Mouse (Mus musculus) gastrocnemius, postnatal 4 days (tissue): Measurements from ENCODE around the gene Khsrp. TPM values are rescaled to one million over a fixed set of nuclear protein-coding genes. Genes with fewer than 3 reads are reported as not detected.
A peak's percentile ranks its signal among the peaks of the same experiment; 100 is the strongest.
"Not testable (repeated sequence)": the region's sequence is repeated elsewhere in the genome, so short reads cannot be mapped to it uniquely, and the experiment has no call there.

Source experiments
- DNase-seq, 2 experiments: peaks; one replicate each; pipeline ENCODE4 v3.0.0; 2021 to 2022; ENCODE audit warnings: low spot score in 2 of 2, mixed read lengths in 2 of 2
- long read RNA-seq, 2 experiments: library from polyadenylated mRNA; stranded (forward); transcript quantifications; one replicate each; pipeline ENCODE4 v2.0.0; 2021
- total RNA-seq, 2 experiments: library from RNA; stranded (reverse); gene quantifications; 2 replicates each; pipeline ENCODE4 v1.2.3; 2021

Khsrp gene
- total RNA-seq, result 10 to 100 TPM; 87.0 to 87.7 TPM
- long read RNA-seq, experiment 1, transcript Khsrp-201 (18 exons, 3,978 nt), result major isoform, 22 of 58 reads
- long read RNA-seq, experiment 1, partial matches to known transcripts, result 13 of 58 reads
- long read RNA-seq, experiment 1, other reads (novel, unspliced or antisense), result 20 of 58 reads
- long read RNA-seq, experiment 2, transcript Khsrp-201 (18 exons, 3,978 nt), result major isoform, 15 of 42 reads
- long read RNA-seq, experiment 2, partial matches to known transcripts, result 9 of 42 reads
- long read RNA-seq, experiment 2, other reads (novel, unspliced or antisense), result 16 of 42 reads

- peak; percentile 43 to 64 for DNase-seq
Observed at GRCm38 (mm10) chr17:57030931-57031660, at the start of gene Khsrp. TSS of gene Khsrp (minus strand) at chr17:57031522.

GRCm38 (mm10) chr17:57079919-57080318, 48.6 kb upstream of the Khsrp start:
- no peak for DNase-seq

GRCm38 (mm10) chr17:57078336-57078735, 47.0 kb upstream of the Khsrp start, which contains the start of gene Dennd1c:
TSS of gene Dennd1c (minus strand) at chr17:57078514.
- DNase-seq, result no peak

GRCm38 (mm10) chr17:57076916-57077315, 45.6 kb upstream of the Khsrp start:
- no peak for DNase-seq

- DNase-seq, result no peak
Observed at GRCm38 (mm10) chr17:57070699-57071098, 39.4 kb upstream of the Khsrp start.

GRCm38 (mm10) chr17:57070272-57070671, 39.0 kb upstream of the Khsrp start:
- DNase-seq, result no peak

- DNase-seq, result no peak
Observed at GRCm38 (mm10) chr17:57066908-57067307, 35.6 kb upstream of the Khsrp start.

GRCm38 (mm10) chr17:57063031-57063430, 31.7 kb upstream of the Khsrp start:
- no peak for DNase-seq

GRCm38 (mm10) chr17:57062548-57062947, 31.2 kb upstream of the Khsrp start:
- no peak for DNase-seq

- DNase-seq, result no peak
Observed at GRCm38 (mm10) chr17:57062011-57062521, 30.7 kb upstream of the Khsrp start.

- no peak for DNase-seq
Observed at GRCm38 (mm10) chr17:57061069-57061468, 29.7 kb upstream of the Khsrp start.

GRCm38 (mm10) chr17:57060231-57060801, 29.0 kb upstream of the Khsrp start:
- peak; percentile 78 to 93 for DNase-seq

- peak; percentile 53 to 78 for DNase-seq
Observed at GRCm38 (mm10) chr17:57059486-57059977, 28.2 kb upstream of the Khsrp start, which contains the start of gene Slc25a23. TSS of gene Slc25a23 (minus strand) at chr17:57059863.

GRCm38 (mm10) chr17:57058891-57059485, 27.7 kb upstream of the Khsrp start, which contains the start of gene Crb3:
TSS of gene Crb3 (plus strand) at chr17:57059105.
- DNase-seq, result peak in 1 of 2 experiments; percentile 38

GRCm38 (mm10) chr17:57056246-57056645, 24.9 kb upstream of the Khsrp start:
- DNase-seq, result no peak

GRCm38 (mm10) chr17:57051679-57052078, 20.4 kb upstream of the Khsrp start:
- not testable (repeated sequence) for DNase-seq

GRCm38 (mm10) chr17:57048816-57049215, 17.5 kb upstream of the Khsrp start:
- DNase-seq, result no peak

- no peak for DNase-seq
Observed at GRCm38 (mm10) chr17:57047406-57047805, 16.1 kb upstream of the Khsrp start.

- no peak for DNase-seq
Observed at GRCm38 (mm10) chr17:57041554-57041953, 10.2 kb upstream of the Khsrp start, which contains the start of gene Slc25a41. TSS of gene Slc25a41 (minus strand) at chr17:57041654.

GRCm38 (mm10) chr17:57038978-57039377, 7.7 kb upstream of the Khsrp start:
- no peak for DNase-seq

- no peak for DNase-seq
Observed at GRCm38 (mm10) chr17:57032854-57033253, 1.5 kb upstream of the Khsrp start.
